Mouse (Mus musculus): ENCODE results near the gene Atp6ap1. TPM values are rescaled to one million over a fixed set of nuclear protein-coding genes. Genes with fewer than 3 reads are reported as not detected.

Atp6ap1 gene
- total and polyA plus RNA-seq, 2 experiments from 2014 or later = 250 to 318 TPM

GRCm38 (mm10) chrX:74352645-74353466 is 56.0 kb downstream of the Atp6ap1 start:
- H3K27ac ChIP-seq (ENCODE audit: low read depth, low read length) = peak overlapping the region; percentile 66
- peak overlapping the region; percentile 54 for H3K9ac ChIP-seq
- H3K9me3 ChIP-seq (ENCODE audit: low read length) = no peaks in the 10 kb centered on the region
- 39% methylated on average over 13 of the region's 13 CpGs for WGBS
- peak overlapping the region; percentile 51 for H3K4me2 ChIP-seq (ENCODE audit: low read depth)
- no peaks in the 10 kb centered on the region for H3K4me1 ChIP-seq (ENCODE audit: insufficient read depth)
- peak overlapping the region; percentile 35 for H3K4me3 ChIP-seq (ENCODE audit: low read depth, low read length)
- no peak for TF ChIP-seq CTCF (IDR thresholded peaks at IDR 0.05; ENCODE audit: low read depth)
- no peaks in the 10 kb centered on the region for H3K27me3 ChIP-seq (ENCODE audit: insufficient read depth, low read length)
- ATAC-seq (peak; percentile 74), DNase-seq (peak; percentile 9)
- no peaks in the 10 kb centered on the region for H3K36me3 ChIP-seq (ENCODE audit: insufficient read depth)

- Histone ChIP-seq H3K4me2 (ENCODE audit: low read depth) (peak within 1 kb of the TSS; percentile 51), H3K4me3 (ENCODE audit: low read depth, low read length) (peak within 1 kb of the TSS; percentile 35), H3K36me3 (ENCODE audit: insufficient read depth) (no peaks in the 10 kb centered on the region), H3K9ac (peak within 1 kb of the TSS; percentile 54), H3K4me1 (ENCODE audit: insufficient read depth) (no peaks in the 10 kb centered on the region), H3K9me3 (ENCODE audit: low read length) (no peaks in the 10 kb centered on the region), H3K27me3 (ENCODE audit: insufficient read depth, low read length) (no peaks in the 10 kb centered on the region), H3K27ac (ENCODE audit: low read depth, low read length) (peak within 1 kb of the TSS; percentile 66)
- ATAC-seq = peak; percentile 94
- WGBS = 46% methylated on average over 11 of the region's 22 CpGs
- DNase-seq = peak; percentile 87
- TF ChIP-seq CTCF (IDR thresholded peaks at IDR 0.05; ENCODE audit: low read depth) = no peak
Observed at GRCm38 (mm10) chrX:74353467-74353770, 56.5 kb downstream of the Atp6ap1 start, which contains the start of gene Lage3. Gene Lage3, minus strand, starts transcription at chrX:74353618.

Small RNA genes within 50 kb of the gene (microRNA-seq; reads per million reads assigned to microRNA genes)
- gene Mir7091 (0 reads per million in 2 experiments), gene Mir7092 (0.73 to 1.2 reads per million in 2 experiments)

Other genes with a start within 250 kb of the Atp6ap1 start
- gene Opn1mw, start 169.6 kb upstream of the Atp6ap1 start, total RNA-seq (2014; rRNA removed) = not detected in 2 replicates
- not detected in 2 replicates for gene Opn1mw, start 169.6 kb upstream of the Atp6ap1 start, polyA plus RNA-seq (2015; fragmentation: Nextera tagmentation; extraction: Ambion mirVana)
- gene Mecp2, start 161.7 kb upstream of the Atp6ap1 start, total RNA-seq (2014; rRNA removed) = 56.7 and 80.9 TPM in 2 replicates
- gene Mecp2, start 161.7 kb upstream of the Atp6ap1 start, polyA plus RNA-seq (2015; fragmentation: Nextera tagmentation; extraction: Ambion mirVana) = 11.4 and 12.4 TPM in 2 replicates
- not detected in 2 replicates for gene Tex28, start 129.3 kb upstream of the Atp6ap1 start, total RNA-seq (2014; rRNA removed)
- not detected in 2 replicates for gene Tex28, start 129.3 kb upstream of the Atp6ap1 start, polyA plus RNA-seq (2015; fragmentation: Nextera tagmentation; extraction: Ambion mirVana)
- gene Tktl1, start 119.8 kb upstream of the Atp6ap1 start, total RNA-seq (2014; rRNA removed) = not detected in 2 replicates
- gene Tktl1, start 119.8 kb upstream of the Atp6ap1 start, polyA plus RNA-seq (2015; fragmentation: Nextera tagmentation; extraction: Ambion mirVana) = 0.06 TPM in 1 of 2 replicates, not detected in the other
- gene Flna, start 47.3 kb upstream of the Atp6ap1 start, total RNA-seq (2014; rRNA removed) = 327 and 336 TPM in 2 replicates
- gene Flna, start 47.3 kb upstream of the Atp6ap1 start, polyA plus RNA-seq (2015; fragmentation: Nextera tagmentation; extraction: Ambion mirVana) = 35.5 and 45.1 TPM in 2 replicates
- 51.6 and 73.2 TPM in 2 replicates for gene Emd, start 42.4 kb upstream of the Atp6ap1 start, total RNA-seq (2014; rRNA removed)
- 16.9 and 21.0 TPM in 2 replicates for gene Emd, start 42.4 kb upstream of the Atp6ap1 start, polyA plus RNA-seq (2015; fragmentation: Nextera tagmentation; extraction: Ambion mirVana)
- gene Rpl10, start 26.3 kb upstream of the Atp6ap1 start, total RNA-seq (2014; rRNA removed) = 2,018 and 2,171 TPM in 2 replicates
- gene Rpl10, start 26.3 kb upstream of the Atp6ap1 start, polyA plus RNA-seq (2015; fragmentation: Nextera tagmentation; extraction: Ambion mirVana) = 467 and 512 TPM in 2 replicates
- gene Taz, start 15.2 kb upstream of the Atp6ap1 start, total RNA-seq (2014; rRNA removed) = 54.5 and 80.6 TPM in 2 replicates
- gene Taz, start 15.2 kb upstream of the Atp6ap1 start, polyA plus RNA-seq (2015; fragmentation: Nextera tagmentation; extraction: Ambion mirVana) = 45.7 and 58.1 TPM in 2 replicates
- 1.3 and 2.2 TPM in 2 replicates for gene Dnase1l1, start 14.8 kb upstream of the Atp6ap1 start, total RNA-seq (2014; rRNA removed)
- 3.1 and 3.4 TPM in 2 replicates for gene Dnase1l1, start 14.8 kb upstream of the Atp6ap1 start, polyA plus RNA-seq (2015; fragmentation: Nextera tagmentation; extraction: Ambion mirVana)
- gene Gdi1, start 7.9 kb downstream of the Atp6ap1 start, total RNA-seq (2014; rRNA removed) = 457 and 498 TPM in 2 replicates
- 761 and 979 TPM in 2 replicates for gene Gdi1, start 7.9 kb downstream of the Atp6ap1 start, polyA plus RNA-seq (2015; fragmentation: Nextera tagmentation; extraction: Ambion mirVana)
- gene Fam50a, start 15.9 kb downstream of the Atp6ap1 start, total RNA-seq (2014; rRNA removed) = 16.2 and 16.8 TPM in 2 replicates
- 49.6 and 64.3 TPM in 2 replicates for gene Fam50a, start 15.9 kb downstream of the Atp6ap1 start, polyA plus RNA-seq (2015; fragmentation: Nextera tagmentation; extraction: Ambion mirVana)
- 109 and 143 TPM in 2 replicates for gene Plxna3, start 32.0 kb downstream of the Atp6ap1 start, total RNA-seq (2014; rRNA removed)
- 17.7 and 22.9 TPM in 2 replicates for gene Plxna3, start 32.0 kb downstream of the Atp6ap1 start, polyA plus RNA-seq (2015; fragmentation: Nextera tagmentation; extraction: Ambion mirVana)
- gene Lage3, start 56.5 kb downstream of the Atp6ap1 start, total RNA-seq (2014; rRNA removed) = 62.5 and 67.3 TPM in 2 replicates
- 68.7 and 80.4 TPM in 2 replicates for gene Lage3, start 56.5 kb downstream of the Atp6ap1 start, polyA plus RNA-seq (2015; fragmentation: Nextera tagmentation; extraction: Ambion mirVana)
- gene Ubl4a, start 76.1 kb downstream of the Atp6ap1 start, total RNA-seq (2014; rRNA removed) = 39.5 and 47.0 TPM in 2 replicates
- 73.9 and 77.4 TPM in 2 replicates for gene Ubl4a, start 76.1 kb downstream of the Atp6ap1 start, polyA plus RNA-seq (2015; fragmentation: Nextera tagmentation; extraction: Ambion mirVana)
- gene Slc10a3, start 76.3 kb downstream of the Atp6ap1 start, total RNA-seq (2014; rRNA removed) = 6.5 and 6.6 TPM in 2 replicates
- gene Slc10a3, start 76.3 kb downstream of the Atp6ap1 start, polyA plus RNA-seq (2015; fragmentation: Nextera tagmentation; extraction: Ambion mirVana) = 4.6 and 4.8 TPM in 2 replicates
- gene Fam3a, start 96.2 kb downstream of the Atp6ap1 start, total RNA-seq (2014; rRNA removed) = 24.5 and 33.6 TPM in 2 replicates
- gene Fam3a, start 96.2 kb downstream of the Atp6ap1 start, polyA plus RNA-seq (2015; fragmentation: Nextera tagmentation; extraction: Ambion mirVana) = 28.9 and 31.6 TPM in 2 replicates
- gene Ikbkg, start 96.2 kb downstream of the Atp6ap1 start, total RNA-seq (2014; rRNA removed) = 30.6 and 41.4 TPM in 2 replicates
- 11.0 and 13.7 TPM in 2 replicates for gene Ikbkg, start 96.2 kb downstream of the Atp6ap1 start, polyA plus RNA-seq (2015; fragmentation: Nextera tagmentation; extraction: Ambion mirVana)
- 47.6 and 50.5 TPM in 2 replicates for gene G6pdx, start 132.1 kb downstream of the Atp6ap1 start, total RNA-seq (2014; rRNA removed)
- 45.1 and 48.8 TPM in 2 replicates for gene G6pdx, start 132.1 kb downstream of the Atp6ap1 start, polyA plus RNA-seq (2015; fragmentation: Nextera tagmentation; extraction: Ambion mirVana)
- gene Gm6880, start 184.3 kb downstream of the Atp6ap1 start, total RNA-seq (2014; rRNA removed) = 0.38 TPM in 1 of 2 replicates, not detected in the other
- gene Gm6880, start 184.3 kb downstream of the Atp6ap1 start, polyA plus RNA-seq (2015; fragmentation: Nextera tagmentation; extraction: Ambion mirVana) = not detected in 2 replicates